Mouse (Mus musculus) cerebellum, adult 2 months (tissue): Measurements from ENCODE around the gene Adamts7. TPM values are rescaled to one million over a fixed set of nuclear protein-coding genes. Genes with fewer than 3 reads are reported as not detected.

ENCODE experiments used
- DNase-seq, 2 experiments: peaks; one replicate each; pipeline ENCODE4 v3.0.0; 2021
- H3K27ac ChIP-seq: fragments of 200-500 bp; 2 replicates; pipeline ENCODE4 v1.5.1; 2012; ENCODE audit warnings: low read length, control low read depth, inconsistent platforms; ENCODE audit not compliant: insufficient read depth
- H3K27me3 ChIP-seq: fragments of 200-500 bp; 2 replicates; pipeline ENCODE4 v1.6.1; 2012; ENCODE audit warnings: inconsistent platforms, mild to moderate bottlenecking, low read length, moderate library complexity; ENCODE audit not compliant: control insufficient read depth, insufficient read depth
- H3K4me1 ChIP-seq: fragments of 200-500 bp; 2 replicates; pipeline ENCODE4 v1.6.1; 2011; ENCODE audit warnings: low read length; ENCODE audit not compliant: control insufficient read depth, insufficient read depth
- H3K4me3 ChIP-seq: fragments of 200-500 bp; replicated peaks from 2 replicates; pipeline ENCODE3; 2011; ENCODE audit warnings: mild to moderate bottlenecking, low read depth, low read length, control low read depth; ENCODE audit not compliant: insufficient read depth
- CTCF ChIP-seq: fragments of 200-500 bp; IDR thresholded peaks from 2 replicates; pipeline ENCODE4 v1.5.1; 2011; ENCODE audit warnings: low read depth, mild to moderate bottlenecking, control low read depth, low read length, moderate library complexity, borderline replicate concordance; ENCODE audit not compliant: insufficient read depth
- POLR2A ChIP-seq: fragments of 200-500 bp; IDR thresholded peaks from 2 replicates; pipeline ENCODE4 v1.6.1; 2011; ENCODE audit warnings: low read length, control low read depth, borderline replicate concordance; ENCODE audit not compliant: insufficient read depth
- whole genome bisulfite sequencing: fragments of 180-500 bp; shearing (Covaris S2); methylation state at CpG from one replicate; pipeline ENCODE4 v1.1.7; 2018; 5-methylcytosine and 5-hydroxymethylcytosine counted together
- polyA plus RNA-seq: library from polyadenylated mRNA; depleted of rRNA; stranded (reverse); fragments of >200 nt; gene quantifications from 2 replicates; pipeline ENCODE4 v1.2.3, GENCODE M21; 2012

Adamts7 gene
- polyA plus RNA-seq, 1 experiment: 0.34 TPM

GRCm38 (mm10) chr9:90182636-90183421, 20.0 kb downstream of the Adamts7 start:
- no peak for TF ChIP-seq CTCF
- TF ChIP-seq POLR2A: no peak

GRCm38 (mm10) chr9:90183550-90183949, 20.7 kb downstream of the Adamts7 start:
- TF ChIP-seq CTCF: no peak
- no peak for TF ChIP-seq POLR2A
- 82% methylated on average over 3 of the region's 3 CpGs for WGBS
- DNase-seq: no peak
- H3K4me1 ChIP-seq: no peaks in the 10 kb centered on the region
- H3K27ac ChIP-seq: no peak overlapping the region
- H3K4me3 ChIP-seq: no peak overlapping the region
- H3K27me3 ChIP-seq: no peaks in the 10 kb centered on the region

More at GRCm38 (mm10) chr9:90182636-90183421, 20.0 kb downstream of the Adamts7 start:
- 58% methylated on average over 18 of the region's 18 CpGs for WGBS
- no peak for DNase-seq
- Histone ChIP-seq H3K27me3 (no peaks in the 10 kb centered on the region), H3K4me1 (no peaks in the 10 kb centered on the region), H3K27ac (no peak overlapping the region), H3K4me3 (no peak overlapping the region)

GRCm38 (mm10) chr9:90184116-90184515, 21.2 kb downstream of the Adamts7 start:
- 23% methylated on average over 8 of the region's 8 CpGs for WGBS

GRCm38 (mm10) chr9:90185356-90185910, 22.6 kb downstream of the Adamts7 start:
- H3K4me3 ChIP-seq: no peak overlapping the region
- no peak for DNase-seq
- no peak for TF ChIP-seq POLR2A
- no peak for TF ChIP-seq CTCF
- H3K27me3 ChIP-seq: no peaks in the 10 kb centered on the region
- H3K4me1 ChIP-seq: no peaks in the 10 kb centered on the region
- 83% methylated on average over 8 of the region's 8 CpGs for WGBS
- H3K27ac ChIP-seq: no peak overlapping the region

More at GRCm38 (mm10) chr9:90184116-90184515, 21.2 kb downstream of the Adamts7 start:
- H3K27me3 ChIP-seq: no peaks in the 10 kb centered on the region
- H3K4me3 ChIP-seq: no peak overlapping the region
- DNase-seq: no peak
- TF ChIP-seq POLR2A: no peak
- no peak for TF ChIP-seq CTCF
- no peaks in the 10 kb centered on the region for H3K4me1 ChIP-seq
- no peak overlapping the region for H3K27ac ChIP-seq

GRCm38 (mm10) chr9:90188893-90189292, 26.0 kb downstream of the Adamts7 start:
- TF ChIP-seq POLR2A: no peak
- TF ChIP-seq CTCF: no peak
- Histone ChIP-seq H3K27ac (no peak overlapping the region), H3K4me1 (no peaks in the 10 kb centered on the region), H3K27me3 (no peaks in the 10 kb centered on the region), H3K4me3 (no peak overlapping the region)
- WGBS: 21% methylated on average over 4 of the region's 4 CpGs
- DNase-seq: no peak

- TF ChIP-seq CTCF: no peak
- no peak for TF ChIP-seq POLR2A
- WGBS: 45% methylated on average over 5 of the region's 5 CpGs
- no peak for DNase-seq
These were observed 26.5 kb downstream of the Adamts7 start for GRCm38 (mm10) chr9:90189391-90189790.

GRCm38 (mm10) chr9:90195000-90195399, 32.1 kb downstream of the Adamts7 start:
- TF ChIP-seq POLR2A (no peak), CTCF (no peak)
- WGBS: 86% methylated on average over 10 of the region's 10 CpGs
- no peaks in the 10 kb centered on the region for H3K27me3 ChIP-seq
- no peak overlapping the region for H3K27ac ChIP-seq
- no peak overlapping the region for H3K4me3 ChIP-seq
- peaks cover 14% of the 10 kb centered on the region for H3K4me1 ChIP-seq
- DNase-seq: no peak

More at GRCm38 (mm10) chr9:90189391-90189790, 26.5 kb downstream of the Adamts7 start:
- H3K27ac ChIP-seq: no peak overlapping the region
- no peaks in the 10 kb centered on the region for H3K27me3 ChIP-seq
- no peaks in the 10 kb centered on the region for H3K4me1 ChIP-seq
- no peak overlapping the region for H3K4me3 ChIP-seq

- no peak for DNase-seq
- TF ChIP-seq CTCF: no peak
- TF ChIP-seq POLR2A: no peak
- H3K4me1 ChIP-seq: peaks cover 14% of the 10 kb centered on the region
- H3K27me3 ChIP-seq: no peaks in the 10 kb centered on the region
- H3K4me3 ChIP-seq: no peak overlapping the region
- WGBS: 86% methylated on average over 7 of the region's 7 CpGs
- no peak overlapping the region for H3K27ac ChIP-seq
These were observed 33.4 kb downstream of the Adamts7 start for GRCm38 (mm10) chr9:90196262-90196661.
